Mouse (Mus musculus) granulocyte monocyte progenitor cell, adult 5-6 weeks (primary cell): ENCODE measurements around the gene Reps2. TPM values are rescaled to one million over a fixed set of nuclear protein-coding genes. Genes with fewer than 3 reads are reported as not detected.
A peak's percentile ranks its signal among the peaks of the same experiment; 100 is the strongest.

Experiments
- ATAC-seq: replicated peaks from 2 replicates; pipeline ENCODE4 v1.8.0; 2016; ENCODE audit warnings: mild to moderate bottlenecking, moderate TSS enrichment, inconsistent platforms; ENCODE audit not compliant: poor library complexity, severe bottlenecking
- total RNA-seq, 2 experiments: library from RNA; stranded (forward) in 1 of 2; stranded (reverse) in 1 of 2; fragments of 200-712, 200-1000 nt in 1 of 2; fragments of >200 nt in 1 of 2; fragmentation: Nextera tagmentation in 1 of 2; gene quantifications; 2 replicates each; pipeline ENCODE4 v1.2.3; 2014 to 2017

Reps2 gene
- total RNA-seq, 2 experiments from 2014 or later = 0.15 TPM; not detected in 1

GRCm38 (mm10) chrX:162591005-162591801 is 52.2 kb downstream of the Reps2 start:
- ATAC-seq = no peak

GRCm38 (mm10) chrX:162590145-162590790 is 53.2 kb downstream of the Reps2 start:
- no peak for ATAC-seq

GRCm38 (mm10) chrX:162589173-162589805 is 54.2 kb downstream of the Reps2 start:
- ATAC-seq = no peak

GRCm38 (mm10) chrX:162584349-162584748 is 59.1 kb downstream of the Reps2 start:
- ATAC-seq = no peak

GRCm38 (mm10) chrX:162580521-162580920 is 62.9 kb downstream of the Reps2 start:
- ATAC-seq = no peak

- no peak for ATAC-seq
These were observed 75.0 kb downstream of the Reps2 start for GRCm38 (mm10) chrX:162568439-162568838.

- ATAC-seq = no peak
These were observed 77.9 kb downstream of the Reps2 start for GRCm38 (mm10) chrX:162565501-162565900.

GRCm38 (mm10) chrX:162556459-162556841 is 87.0 kb downstream of the Reps2 start:
- no peak for ATAC-seq

GRCm38 (mm10) chrX:162555729-162556458 is 87.6 kb downstream of the Reps2 start:
- no peak for ATAC-seq

- ATAC-seq = no peak
These were observed 88.9 kb downstream of the Reps2 start for GRCm38 (mm10) chrX:162554513-162554912.

GRCm38 (mm10) chrX:162552383-162552782 is 91.1 kb downstream of the Reps2 start:
- no peak for ATAC-seq

- no peak for ATAC-seq
These were observed 98.4 kb downstream of the Reps2 start for GRCm38 (mm10) chrX:162545037-162545436.

GRCm38 (mm10) chrX:162542576-162543227 is 100.7 kb downstream of the Reps2 start:
- ATAC-seq = peak; percentile 35

GRCm38 (mm10) chrX:162541961-162542360 is 101.5 kb downstream of the Reps2 start:
- peak; percentile 61 for ATAC-seq

GRCm38 (mm10) chrX:162531016-162531415 is 112.4 kb downstream of the Reps2 start:
- ATAC-seq = peak; percentile 42; the same call in 1 of the 2 replicates

GRCm38 (mm10) chrX:162527240-162527639 is 116.2 kb downstream of the Reps2 start:
- ATAC-seq = peak; percentile 50; the same call in 1 of the 2 replicates

GRCm38 (mm10) chrX:162521831-162522514 is 121.5 kb downstream of the Reps2 start:
- ATAC-seq = no peak

GRCm38 (mm10) chrX:162521197-162521596 is 122.3 kb downstream of the Reps2 start:
- ATAC-seq = no peak

- no peak for ATAC-seq
These were observed 123.1 kb downstream of the Reps2 start for GRCm38 (mm10) chrX:162520374-162520773.
